Mouse (Mus musculus) gastrocnemius, postnatal 36 days (tissue): ENCODE data around the gene Iqsec1. TPM values are rescaled to one million over a fixed set of nuclear protein-coding genes. Genes with fewer than 3 reads are reported as not detected.

Experiments used
- DNase-seq, 2 experiments: peaks; one replicate each; pipeline ENCODE4 v3.0.0; 2022
- intact Hi-C: fragments of 180-260 bp; cut with DNase I; formaldehyde crosslinking; loops from one replicate; pipeline ENCODE4 v1.15.1; 2025
- microRNA-seq, 2 experiments: library from miRNA; unstranded; fragments of <30 nt; microRNA quantifications; one replicate each; pipeline ENCODE4 v1.2.0; 2021
- total RNA-seq, 2 experiments: library from RNA; stranded (reverse); gene quantifications; 2 replicates each; pipeline ENCODE4 v1.2.3; 2021

Gene Iqsec1
- total RNA-seq, 2 experiments from 2014 or later: 61.2 to 79.8 TPM

DNA sequence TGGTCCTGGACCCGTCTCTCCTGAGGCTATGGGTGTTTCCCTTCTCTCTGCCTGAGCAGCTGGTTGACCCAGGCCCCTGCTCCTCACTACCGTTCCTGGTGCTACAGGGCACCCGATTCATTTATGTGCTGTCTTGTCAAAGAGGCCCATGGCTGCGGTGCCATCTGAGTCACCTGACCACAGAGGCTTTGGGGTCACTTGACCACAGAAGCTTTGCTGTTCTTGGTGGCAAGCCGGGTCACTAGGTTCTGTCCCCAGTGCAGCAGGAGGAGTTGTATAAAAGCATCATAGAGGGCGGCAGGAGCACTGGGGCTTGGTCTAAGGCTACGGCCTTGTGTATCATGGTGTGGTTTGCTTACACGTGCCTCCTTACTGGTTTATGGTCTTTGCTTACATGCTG lies 375.2 kb downstream of the Iqsec1 start:
- intact Hi-C loops: no loop called here
- no peak for DNase-seq

DNA sequence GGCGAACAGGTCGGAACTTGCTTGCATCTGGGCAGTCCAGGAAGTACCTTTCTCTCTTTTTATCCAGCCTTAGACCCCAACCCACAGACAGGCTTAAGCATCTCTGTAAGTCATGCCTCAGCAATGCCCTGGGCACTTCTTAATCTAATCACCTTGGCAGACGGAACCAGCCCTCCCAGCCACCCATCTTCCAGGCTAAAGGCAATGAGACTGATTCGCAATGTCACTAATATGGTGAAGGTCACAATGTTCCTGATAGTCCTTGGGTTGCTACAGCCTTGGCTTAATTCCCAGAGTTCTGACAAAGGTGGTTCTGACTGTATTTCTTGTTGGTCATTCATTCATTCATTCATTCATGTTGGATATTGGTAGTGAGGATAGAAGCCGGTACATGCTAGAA lies 378.2 kb downstream of the Iqsec1 start:
- intact Hi-C loops: no loop called here
- no peak for DNase-seq

DNA sequence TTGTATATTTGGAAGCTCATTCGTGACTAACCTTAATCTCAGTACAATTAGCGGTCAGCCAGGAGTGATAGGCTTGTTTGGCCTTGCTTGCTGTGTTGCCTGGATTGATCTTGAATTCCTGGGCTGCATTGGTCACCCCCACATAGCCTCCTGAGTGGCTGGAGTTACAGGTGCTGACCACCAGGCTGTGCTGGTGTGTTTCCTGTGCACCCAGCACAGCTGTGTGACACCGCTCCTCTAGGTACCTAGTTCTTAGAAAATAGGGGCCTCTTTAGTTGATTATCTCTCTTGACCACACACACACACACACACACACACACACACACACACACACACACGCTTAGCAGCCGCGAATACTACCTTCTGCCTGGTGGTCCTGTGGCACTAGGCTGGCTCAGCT lies 380.3 kb downstream of the Iqsec1 start:
- no peak for DNase-seq
- intact Hi-C loops: no loop called here

DNA sequence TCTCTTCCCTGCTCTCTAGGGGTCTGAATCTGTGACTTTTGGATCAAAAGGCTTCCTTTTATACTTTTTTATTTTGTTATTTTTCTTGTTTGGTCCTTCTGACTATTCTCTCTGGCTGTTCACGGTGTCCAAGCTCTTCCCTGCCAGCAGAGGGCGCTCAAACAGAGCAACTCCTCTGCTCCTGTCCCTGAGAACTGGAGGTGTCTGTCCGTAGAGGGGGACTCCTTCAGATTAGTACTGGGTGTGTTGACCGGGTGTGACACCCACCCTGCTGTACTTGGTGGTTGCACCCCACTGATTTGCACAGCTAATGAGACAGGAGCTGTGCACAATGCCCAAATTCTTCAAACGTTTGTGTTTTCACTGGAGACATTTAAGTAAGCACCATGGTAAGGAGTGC lies 381.3 kb downstream of the Iqsec1 start:
- DNase-seq: peak in 1 of 2 experiments; percentile 52
- intact Hi-C loops: loop anchor here (2.0 kb wide), 1 partner anchor 18 kb away; no protein-coding TSS in a partner anchor

DNA sequence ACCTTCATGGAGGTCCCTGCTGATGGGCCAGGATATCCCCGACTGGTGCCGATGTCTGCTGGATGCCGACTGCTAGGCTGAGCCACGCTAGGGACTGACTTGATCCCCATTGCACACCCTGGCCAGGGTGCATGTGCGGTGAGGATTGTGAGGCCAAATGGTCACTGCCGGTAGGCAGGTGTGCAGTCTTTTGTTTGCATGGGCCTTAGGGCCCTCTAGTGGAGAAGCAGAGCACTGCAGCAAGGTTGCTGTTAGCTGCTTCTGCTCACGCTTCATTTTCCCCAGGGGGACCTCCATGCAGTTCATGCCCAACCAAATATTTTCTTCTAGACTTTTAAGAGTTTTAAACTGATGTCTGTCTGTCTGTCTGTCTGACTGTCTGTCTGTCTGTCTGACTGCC lies 381.9 kb downstream of the Iqsec1 start:
- intact Hi-C loops: loop anchor here (2.0 kb wide), 1 partner anchor 18 kb away; no protein-coding TSS in a partner anchor

More for the DNA sequence above, 381.9 kb downstream of the Iqsec1 start:
- DNase-seq: peak in 1 of 2 experiments; percentile 45

Small RNAs within 50 kb of the gene (microRNA-seq; reads per million reads assigned to microRNA genes)
- 0 reads per million in 2 experiments for gene Gm24816

Other genes with a start within 250 kb of the Iqsec1 start
- 10 to 100 TPM; 21.1 to 26.3 TPM for gene Nup210, start 128.1 kb upstream of the Iqsec1 start, total RNA-seq
- gene Hdac11, start 168.0 kb upstream of the Iqsec1 start, total RNA-seq: 1 to 10 TPM; 3.7 to 4.0 TPM
- 10 to 100 TPM; 42.5 to 50.6 TPM for gene Fbln2, start 223.8 kb upstream of the Iqsec1 start, total RNA-seq